Mouse (Mus musculus) right cerebral cortex, postnatal 25 days (tissue): ENCODE measurements around the gene Zdhhc4.

Experiments used
- DNase-seq: peaks from one replicate; pipeline ENCODE4 v3.0.0; 2022

Gene Zdhhc4

DNA sequence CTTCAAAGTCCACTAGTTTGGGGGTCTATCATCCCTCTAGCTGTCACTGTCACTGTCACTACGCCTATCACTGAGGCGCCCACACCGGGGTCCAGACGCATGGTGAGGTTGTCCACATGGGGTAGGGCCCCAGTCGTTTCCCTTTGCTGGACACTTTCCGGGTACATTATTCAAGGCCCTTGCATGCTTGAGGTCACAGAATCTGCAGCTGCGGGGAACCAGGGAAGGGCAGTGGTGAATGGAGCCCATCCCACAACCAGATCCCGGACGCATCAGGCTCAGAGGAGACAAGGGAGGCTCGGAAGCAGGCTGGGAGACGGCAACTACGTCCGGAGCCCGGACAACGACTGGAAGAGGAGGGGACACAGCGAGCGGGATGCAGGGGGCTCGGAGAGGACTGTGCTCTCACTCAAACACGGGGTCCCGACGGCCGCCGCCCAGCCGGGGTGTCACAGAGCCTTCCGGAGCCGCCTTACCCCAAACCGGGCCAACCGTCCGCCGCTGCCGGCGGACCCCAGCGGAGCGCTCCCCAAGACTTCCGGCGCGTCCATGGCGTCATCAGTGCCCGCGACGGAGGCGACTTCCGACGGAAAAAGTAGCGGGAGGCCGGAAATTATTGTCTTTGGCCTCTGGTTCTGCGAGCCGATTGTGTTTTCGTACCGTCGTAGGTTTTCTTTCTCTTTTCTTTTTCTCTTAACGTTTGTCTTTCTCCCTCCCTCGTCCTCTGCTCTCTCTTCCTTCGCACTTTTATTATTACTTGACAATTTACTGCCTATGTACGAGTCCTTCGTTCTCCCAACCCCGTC, at the start of gene Zdhhc4:
Gene Zdhhc4 (minus strand): TSS at position 567 of the 806 bp plus-strand sequence.
- peak; percentile 93 for DNase-seq

DNA sequence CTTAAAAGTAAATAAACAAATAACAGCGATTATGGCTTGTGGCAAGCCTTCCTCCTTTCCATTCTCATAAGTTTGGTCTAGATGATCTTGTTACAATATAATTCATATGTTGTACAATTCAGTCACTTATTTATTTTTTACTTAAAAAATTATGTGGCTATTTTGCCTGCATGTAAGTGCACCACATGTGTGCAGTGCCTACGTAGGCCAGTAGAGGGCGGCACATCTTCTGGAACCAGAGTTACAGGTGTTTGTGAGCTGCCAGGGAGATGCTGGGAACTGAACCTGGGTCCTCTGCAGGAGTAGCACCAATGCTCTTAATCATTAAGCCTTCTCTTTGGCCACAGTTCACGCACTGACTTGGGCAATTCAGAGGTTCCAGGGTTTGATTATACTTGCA, 47.1 kb upstream of the Zdhhc4 start:
- DNase-seq: no peak

DNA sequence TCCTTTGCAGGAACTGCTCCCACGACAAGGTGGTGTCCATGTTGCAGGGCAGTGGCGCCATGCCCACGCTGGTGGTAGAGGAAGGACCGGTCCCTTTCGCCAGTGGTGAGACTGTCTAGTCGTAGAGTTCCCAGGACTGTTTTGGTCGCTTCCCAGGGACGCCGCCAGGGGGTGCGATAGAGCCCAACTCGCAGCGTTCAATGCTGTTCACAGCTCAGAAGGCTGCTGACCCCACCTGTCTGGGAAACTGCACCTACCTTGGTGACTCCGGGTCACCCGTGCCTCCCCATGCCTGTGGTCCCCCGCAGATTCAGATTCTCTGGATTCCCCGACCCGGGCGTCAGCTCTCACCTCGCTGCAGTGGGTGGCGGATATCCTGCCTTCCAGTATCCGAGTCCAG, 46.2 kb upstream of the Zdhhc4 start:
- DNase-seq: peak; percentile 36

DNA sequence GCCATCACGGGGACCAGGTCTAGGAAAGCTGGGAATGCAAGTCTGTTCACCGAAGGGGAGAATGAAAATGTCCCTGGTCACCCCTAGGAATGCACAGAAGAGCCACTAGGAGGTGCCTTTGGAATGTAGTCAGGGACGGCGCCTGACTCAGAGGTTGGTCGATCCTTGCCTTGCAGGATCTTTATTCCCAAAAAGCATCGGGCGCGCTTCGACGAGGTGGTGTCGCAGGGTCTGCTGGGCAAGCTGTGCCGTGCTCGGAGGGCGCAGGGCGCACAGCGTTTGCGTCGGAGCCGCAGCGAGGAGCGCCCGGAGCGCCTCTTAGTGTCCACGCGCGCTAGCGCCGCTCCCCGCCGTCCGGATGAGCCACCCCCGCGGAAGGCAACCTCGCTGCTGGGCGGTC, 43.8 kb upstream of the Zdhhc4 start:
- DNase-seq: peak; percentile 36

DNA sequence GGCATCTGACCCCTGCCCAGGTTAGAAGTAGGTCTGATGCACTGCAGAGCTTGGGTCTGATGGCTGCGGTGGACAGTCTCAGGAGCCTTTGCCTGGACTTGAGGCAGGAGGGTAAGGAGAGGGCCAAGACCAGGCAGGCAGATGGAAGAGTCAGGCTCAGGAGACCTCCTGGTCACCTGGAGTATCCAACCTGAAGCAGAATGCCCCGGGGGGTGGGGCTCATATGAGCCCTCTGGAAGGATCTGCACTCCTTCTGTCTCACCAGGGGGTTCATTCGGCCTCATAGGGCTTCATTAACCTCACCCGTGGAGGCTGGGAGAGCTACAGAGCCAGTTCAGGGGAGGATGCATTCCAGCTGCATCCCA, 42.1 kb upstream of the Zdhhc4 start:
- no peak for DNase-seq

DNA sequence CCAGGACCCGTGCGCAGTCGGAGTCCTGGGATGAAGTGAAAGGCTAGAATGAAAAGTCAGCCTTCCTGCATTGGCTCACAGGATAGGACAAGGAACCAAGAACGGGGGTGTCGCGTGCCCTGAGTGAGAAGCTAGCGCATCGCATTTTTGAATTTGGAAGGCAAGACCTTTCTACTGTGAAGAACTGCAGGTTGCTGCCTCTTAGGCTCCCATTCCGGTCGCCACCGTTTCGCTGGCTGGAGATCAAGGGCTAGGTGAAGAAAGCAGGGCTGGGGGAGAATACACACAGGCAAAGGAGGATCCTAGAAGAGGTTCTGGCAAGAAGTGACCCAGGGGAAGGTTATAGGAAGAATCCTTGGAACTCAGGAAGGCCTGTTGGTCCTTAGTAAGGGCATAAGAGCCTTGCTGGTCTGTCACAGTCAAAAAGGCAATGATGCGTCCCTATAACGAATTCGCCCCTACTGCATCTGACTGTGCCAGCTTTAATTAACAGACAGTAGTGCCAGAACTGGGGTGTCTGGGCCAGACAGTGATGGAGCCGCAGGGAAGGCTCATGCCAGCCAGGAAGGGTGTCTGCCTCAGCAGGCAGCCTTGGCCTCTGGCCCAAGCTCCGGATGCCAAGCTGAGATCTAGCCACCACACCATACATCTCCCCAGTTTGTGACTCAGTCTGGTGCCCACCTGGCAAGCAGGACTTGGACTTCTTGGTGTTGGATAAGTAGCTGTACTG, 41.5 kb upstream of the Zdhhc4 start:
- no peak for DNase-seq

DNA sequence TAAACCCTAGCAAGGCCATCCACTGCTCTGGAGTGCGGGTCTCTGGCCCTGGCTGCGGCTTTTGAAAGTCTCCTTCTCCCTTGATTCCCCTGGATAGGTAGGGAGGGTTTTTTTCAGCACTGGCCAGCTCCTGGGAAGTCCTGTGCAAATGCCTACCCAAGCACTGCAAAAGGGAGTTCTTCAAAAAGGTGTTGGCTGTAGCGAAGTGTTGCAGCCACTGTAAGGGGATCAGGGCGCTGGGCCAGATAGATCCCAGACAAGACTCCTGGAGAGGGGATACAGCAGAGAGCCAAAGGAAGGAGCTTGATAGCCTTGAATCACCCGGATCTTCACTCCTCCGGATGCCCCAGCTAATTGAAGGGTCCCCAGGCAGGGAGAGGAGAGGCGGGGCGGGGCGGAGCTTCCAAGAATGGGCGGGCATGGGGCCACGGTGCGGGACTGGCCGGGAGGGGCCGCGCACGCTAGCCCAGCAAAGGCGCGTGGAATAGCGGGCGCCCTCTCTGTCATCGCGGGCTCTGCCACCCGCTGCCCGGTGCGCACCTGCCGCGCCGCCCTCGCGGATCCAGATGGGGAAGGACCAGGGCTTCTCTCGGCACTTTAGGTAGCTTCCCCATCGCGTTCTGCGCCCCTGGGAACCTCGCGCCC, 40.7 kb upstream of the Zdhhc4 start:
- DNase-seq: no peak

DNA sequence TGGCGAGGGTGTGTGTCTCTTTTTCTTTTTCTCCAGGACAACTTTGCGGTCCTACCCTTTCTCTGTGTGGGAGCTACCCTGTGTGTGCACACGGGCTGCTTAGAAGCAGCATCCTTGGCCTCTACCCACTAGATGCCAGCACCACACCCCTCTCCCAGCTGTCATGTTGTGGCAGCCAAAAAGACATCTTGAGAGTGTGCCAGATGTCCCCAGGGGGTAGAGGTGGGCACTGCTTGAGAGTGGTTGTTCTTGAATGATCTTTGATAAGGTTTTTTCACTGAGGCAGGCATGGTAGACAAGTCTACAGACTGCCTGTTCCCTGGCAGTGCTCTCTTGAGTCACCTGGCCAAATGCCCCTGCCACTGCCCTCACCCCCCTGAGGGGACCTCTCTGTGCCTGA, 38.9 kb upstream of the Zdhhc4 start:
- no peak for DNase-seq

DNA sequence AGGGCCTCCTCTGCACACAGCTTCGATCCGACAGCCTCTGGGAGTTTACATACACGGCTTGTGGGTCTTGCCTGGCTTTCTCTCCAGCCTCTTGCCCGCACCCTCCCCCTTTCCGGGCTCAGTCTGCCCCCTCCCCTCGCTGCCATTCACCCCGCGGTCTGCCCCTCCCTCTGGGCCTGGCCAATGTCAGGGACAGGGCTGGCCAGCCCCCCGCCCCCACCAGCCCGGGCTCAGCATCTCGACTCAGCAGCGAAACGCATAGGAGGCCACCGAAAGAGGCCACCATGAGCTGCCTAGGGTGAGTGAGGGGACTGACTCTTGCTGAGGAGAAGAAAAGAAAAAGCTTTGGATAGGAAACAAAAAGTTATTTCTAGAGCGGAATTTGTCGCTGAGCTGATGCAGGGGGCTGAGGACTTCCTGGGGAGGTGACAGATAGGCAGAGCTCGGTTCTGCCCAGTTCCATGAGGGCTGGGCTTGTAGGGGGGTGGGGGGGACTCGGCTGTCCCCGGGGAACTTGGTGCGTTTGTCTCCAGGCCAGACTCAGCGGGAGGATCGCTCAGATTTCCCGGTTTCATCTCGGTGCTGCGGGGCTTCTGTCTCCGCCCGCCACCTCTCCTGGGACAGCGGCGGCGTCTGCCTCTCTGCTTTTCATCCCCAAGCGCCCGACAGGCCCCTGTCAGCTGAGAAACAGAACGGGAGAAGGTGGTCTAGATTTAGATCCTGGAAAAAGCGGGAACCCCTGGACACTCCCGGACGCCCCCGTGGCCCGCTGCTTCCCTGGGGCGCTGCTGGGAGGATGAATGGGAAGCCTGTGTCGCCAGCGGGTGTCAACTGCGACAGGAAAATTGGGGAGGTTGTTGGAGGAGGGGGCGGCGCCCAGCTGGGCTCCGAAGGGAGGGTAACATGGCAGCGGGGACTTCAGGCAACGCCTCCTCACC, 34.9 kb upstream of the Zdhhc4 start:
- DNase-seq: no peak

DNA sequence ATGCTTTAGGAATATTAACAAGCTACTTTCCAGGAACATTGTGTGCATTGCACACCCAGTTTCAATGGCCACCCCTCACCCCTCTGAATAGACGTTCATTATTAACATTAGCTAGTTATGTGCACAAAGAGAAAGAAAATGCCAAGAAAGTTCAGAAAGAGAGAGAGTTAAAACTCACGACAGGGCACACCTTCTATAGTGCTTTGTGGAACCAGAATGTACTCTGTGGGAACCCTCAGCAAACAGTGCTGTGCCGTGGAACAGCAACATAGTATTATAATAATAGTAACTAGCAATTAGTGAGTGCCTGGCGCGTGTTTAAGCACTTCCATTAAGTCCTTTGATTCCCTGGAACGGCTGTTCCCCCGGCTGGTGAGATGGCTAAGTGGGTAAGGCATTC, 32.4 kb upstream of the Zdhhc4 start:
- no peak for DNase-seq

DNA sequence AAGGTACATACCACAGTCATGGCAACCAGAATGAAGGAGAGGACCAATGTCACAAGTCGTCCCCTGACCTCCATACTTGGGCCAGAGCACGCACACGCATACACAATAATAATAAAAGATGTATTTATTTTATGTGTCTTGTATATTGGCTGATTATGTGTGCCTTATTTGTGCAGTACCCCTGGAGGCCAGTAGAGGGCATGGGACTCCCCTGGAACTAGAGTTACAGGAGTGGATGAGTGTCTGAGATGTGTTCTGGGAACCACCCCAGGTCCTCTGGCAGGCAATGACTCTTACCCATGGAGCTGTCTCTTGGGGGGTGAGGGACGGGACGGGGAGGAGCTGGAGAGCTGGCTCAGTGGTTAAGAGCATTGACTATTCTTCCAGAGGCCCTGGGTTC, 30.9 kb upstream of the Zdhhc4 start:
- DNase-seq: no peak

DNA sequence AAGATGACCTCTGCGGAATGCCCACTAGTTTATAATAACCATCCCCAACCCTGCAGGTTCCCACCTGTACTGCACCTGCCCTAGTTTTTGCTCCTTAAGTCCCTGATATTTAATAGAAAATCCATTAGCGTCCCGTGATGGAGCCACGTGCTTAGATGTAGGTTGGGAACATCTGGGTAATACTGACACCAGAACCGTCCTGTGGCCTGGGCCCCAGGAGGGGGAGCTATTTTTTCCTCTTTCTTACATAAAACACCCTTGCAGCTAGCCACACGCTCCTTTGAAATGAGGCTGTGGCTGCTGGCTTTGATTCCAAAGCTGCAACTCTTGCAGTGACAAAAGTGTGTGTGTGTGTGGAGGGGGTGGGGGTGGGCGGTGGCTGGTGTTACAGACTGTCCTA, 30.2 kb upstream of the Zdhhc4 start:
- no peak for DNase-seq

DNA sequence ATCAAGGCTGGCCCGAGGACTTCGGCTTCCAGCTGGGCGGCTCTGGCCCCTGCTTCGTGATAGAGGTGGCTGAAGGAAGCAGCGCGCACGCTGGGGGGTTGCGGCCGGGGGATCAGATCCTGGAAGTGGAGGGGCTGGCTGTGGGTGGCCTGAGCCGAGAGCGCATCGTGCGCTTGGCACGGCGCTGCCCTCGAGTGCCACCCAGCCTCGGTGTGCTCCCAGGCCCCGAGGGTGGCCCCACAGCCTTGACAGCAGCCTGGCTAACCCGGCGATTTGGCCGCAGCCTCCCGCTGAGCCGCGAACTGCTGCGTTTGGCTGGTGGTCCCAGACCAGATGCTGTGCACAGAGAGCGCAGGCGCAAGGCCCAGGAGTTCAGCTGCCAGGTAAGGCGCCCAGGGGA, 28.5 kb upstream of the Zdhhc4 start:
- no peak for DNase-seq

DNA sequence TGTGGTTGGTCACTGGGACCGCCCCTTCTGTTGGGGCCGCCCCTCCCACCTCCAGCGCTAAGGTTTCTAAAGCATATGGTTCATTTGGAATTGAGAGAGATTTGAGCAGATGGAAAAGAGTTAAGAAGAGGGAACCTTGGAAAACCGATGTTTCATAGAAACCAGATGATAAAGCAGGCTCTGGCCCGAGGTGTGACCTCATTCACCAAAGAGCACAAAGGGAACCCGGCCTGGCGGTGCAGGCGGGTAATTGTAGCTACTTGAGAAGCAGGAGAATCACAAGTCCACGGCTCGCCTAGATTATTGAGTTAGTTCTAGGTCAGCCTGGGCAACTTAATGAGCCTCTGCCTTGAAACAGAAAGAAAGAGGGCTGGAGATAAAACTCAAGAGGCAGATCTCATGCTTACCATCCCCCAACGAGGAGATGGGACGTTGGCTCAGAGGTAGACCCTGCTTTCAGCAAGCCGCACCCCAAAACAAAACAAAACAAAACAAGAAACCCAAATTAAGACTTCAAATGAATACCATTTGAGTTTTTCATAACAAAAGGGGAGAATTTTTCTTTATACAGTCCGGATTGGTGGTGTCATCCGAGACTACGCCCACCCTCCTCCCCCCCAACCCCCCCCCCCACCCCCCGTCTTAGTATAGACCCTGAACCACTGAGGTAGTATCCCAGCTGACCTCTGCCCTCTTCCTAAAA, 27.8 kb upstream of the Zdhhc4 start, which contains the start of gene Grid2ip:
Gene Grid2ip (plus strand): TSS at position 653 of the 703 bp plus-strand sequence.
- DNase-seq: no peak

DNA sequence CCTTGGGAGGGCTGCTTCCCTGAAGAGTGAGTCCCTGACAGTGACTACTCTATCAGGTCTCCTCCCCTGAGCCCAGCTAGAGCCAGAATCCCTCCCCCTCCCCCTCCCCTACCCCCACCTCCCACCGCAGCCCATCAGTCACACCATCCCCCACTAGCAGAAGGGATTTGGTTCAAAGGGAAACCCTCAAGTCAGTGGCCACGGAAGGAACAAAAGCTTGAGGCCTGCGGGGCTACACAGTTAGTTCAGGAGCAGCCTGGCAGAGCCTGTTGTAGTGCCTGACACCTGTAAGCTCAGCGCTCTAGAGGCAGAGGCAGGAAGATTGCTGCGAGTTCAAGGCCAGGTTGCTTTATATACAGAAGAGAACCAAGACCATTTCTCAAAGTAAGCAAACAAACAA, 27.0 kb upstream of the Zdhhc4 start:
- no peak for DNase-seq

DNA sequence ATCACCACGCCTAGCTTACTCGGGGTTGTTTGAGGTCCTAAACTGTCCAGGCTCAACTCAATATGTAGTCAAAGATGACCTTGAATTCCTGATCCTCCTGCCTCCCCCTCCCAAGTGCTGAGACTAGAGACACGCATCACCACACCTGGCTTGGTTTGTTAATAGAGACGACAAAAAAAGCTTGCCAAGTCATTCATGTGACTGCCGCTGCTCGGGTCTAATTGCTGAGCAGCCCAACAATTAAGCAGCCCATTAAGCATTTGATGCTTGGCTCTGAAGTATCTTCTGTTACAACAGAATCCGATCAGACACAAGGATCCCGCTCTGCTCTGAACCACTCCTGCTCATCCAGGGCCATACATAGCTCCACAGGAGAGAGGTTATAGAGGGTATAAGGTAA, 17.3 kb upstream of the Zdhhc4 start:
- DNase-seq: no peak

DNA sequence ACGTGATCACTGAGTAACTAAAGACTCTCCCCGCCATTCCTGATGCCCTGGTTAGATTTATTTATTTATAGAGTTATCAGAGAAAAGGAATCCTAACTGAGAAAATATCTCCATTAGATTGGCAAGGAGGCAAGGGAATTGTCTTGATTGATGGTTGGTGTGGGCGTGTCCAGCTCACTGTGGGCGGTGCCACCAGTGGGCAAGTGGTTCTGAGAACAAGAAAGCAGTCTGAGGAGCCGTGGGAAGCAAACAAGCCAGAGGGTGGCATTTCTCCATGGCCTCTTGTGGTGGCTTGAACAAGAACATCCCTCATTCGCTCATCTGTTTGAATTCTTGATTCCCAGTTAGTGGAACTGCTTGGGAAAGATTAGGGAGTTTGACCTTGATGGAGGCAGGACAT, 10.5 kb upstream of the Zdhhc4 start:
- DNase-seq: no peak

DNA sequence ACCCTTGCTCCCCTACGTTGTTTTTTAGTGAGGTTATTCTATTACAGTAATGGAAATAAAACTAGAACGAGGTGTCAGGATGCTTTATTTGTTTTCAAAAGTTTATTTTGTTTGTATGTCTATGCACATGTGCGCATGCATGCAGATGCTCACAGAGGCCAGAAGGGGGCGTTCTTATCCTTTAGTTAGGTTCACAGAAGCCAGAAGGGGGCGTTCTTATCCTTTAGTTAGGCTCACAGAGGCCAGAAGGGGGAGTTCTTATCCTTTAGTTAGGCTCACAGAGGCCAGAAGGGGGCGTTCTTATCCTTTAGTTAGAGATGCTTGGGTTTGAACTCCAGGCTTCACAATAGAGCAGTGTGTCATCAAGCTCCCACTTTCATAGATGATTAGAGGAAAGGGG, 7.5 kb upstream of the Zdhhc4 start:
- DNase-seq: no peak

DNA sequence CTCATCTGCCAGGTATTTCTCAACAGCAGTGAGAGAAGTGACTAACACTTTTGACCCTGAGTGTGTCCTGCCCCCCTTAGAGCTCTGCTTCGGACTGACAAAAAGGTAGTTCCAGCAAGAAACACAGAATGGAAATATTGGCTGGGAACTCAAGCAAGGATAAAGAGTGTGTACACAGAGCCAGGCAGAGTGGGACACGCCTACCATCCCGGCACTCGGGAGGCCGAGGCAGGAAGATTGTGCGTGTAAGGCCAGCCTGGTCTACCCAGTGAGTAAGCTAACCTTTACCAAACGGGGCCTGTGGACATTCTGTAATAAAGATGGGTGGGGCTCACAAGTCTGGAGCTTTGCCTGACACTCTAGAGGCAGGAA, 6.0 kb upstream of the Zdhhc4 start:
- DNase-seq: no peak

DNA sequence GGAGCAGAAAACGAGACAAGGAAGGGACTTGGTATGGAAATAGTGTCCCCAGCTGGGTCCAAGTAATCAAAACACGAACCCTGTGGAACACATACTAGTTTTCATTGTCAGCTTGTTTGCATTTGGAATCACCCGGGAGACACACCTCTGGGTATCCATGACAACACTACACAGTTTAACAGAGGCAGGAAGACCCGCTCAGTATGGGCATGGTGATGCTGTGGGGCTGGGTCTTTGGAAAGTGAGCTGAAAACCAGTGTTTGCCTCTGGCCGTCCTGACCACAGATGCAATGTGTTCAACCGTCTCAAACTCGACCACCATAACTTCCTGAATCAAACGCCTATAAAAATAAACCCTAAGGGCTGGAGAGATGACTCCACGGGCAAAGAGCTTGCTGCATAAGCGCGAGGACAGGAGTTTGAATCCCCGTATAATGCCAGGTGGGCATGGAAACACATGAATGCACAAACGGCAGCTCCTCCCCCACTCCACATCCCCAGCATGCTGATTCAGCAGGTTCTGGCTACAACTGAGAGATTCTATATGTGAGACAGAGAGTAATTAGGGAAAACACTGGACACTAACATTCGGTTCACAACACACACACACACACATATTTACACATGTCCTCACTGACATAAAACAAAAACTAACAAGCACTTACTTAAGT, 5.5 kb upstream of the Zdhhc4 start:
- DNase-seq: no peak

DNA sequence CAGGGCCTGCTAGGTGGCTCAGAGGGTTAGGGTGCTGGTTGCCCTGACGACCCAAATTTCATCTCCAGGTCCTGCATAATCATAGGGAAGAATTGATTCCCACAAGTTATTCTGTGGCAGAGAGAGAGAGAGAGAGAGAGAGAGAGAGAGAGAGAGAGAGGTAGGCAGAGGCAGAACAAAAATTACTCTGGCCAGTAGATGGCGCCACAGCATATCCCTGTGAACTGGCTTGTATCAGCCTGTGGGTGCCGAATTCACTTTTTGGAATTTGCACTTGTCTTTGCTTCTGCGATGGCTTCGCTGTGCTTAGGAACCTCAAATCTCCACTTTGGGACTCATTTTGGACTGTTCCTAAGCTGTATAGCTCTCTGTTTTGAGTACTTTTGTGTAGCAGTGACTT, 4.8 kb upstream of the Zdhhc4 start:
- DNase-seq: peak; percentile 60

DNA sequence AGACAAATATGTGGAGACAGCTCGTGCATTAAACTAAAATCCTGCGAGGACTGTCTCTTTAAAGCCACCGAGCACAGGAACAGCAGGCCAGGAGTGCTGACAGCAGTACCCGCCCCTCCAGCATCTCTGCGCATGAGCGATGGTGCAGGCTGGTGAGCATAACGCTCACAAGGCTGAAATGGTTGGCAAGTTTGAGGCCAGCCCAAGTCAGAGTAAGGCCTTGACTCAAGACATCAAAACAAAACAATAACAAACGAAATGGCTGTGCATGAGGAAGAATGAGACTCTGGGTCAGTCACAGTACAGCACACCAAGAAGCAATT, 11.8 kb downstream of the Zdhhc4 start:
- no peak for DNase-seq
